Mouse (Mus musculus) mouse embryonic stem cell (cell line): Measurements from ENCODE around the gene Meioc.

Source experiments
- in situ Hi-C, 2 experiments: fragments of 300-500 bp; cut with MboI; formaldehyde crosslinking; loops; 1 replicate in 1 of 2; 3 replicates in 1 of 2; pipeline ENCODE4 v1.14.3; 2019 to 2020; ENCODE audit warnings: low sequenced_read_pairs in 2 of 2, low pct_unique_long_range_greater_than_20kb in 1 of 2, mixed read lengths in 1 of 2; ENCODE audit not compliant: unreplicated experiment in 1 of 2

Gene Meioc

DNA sequence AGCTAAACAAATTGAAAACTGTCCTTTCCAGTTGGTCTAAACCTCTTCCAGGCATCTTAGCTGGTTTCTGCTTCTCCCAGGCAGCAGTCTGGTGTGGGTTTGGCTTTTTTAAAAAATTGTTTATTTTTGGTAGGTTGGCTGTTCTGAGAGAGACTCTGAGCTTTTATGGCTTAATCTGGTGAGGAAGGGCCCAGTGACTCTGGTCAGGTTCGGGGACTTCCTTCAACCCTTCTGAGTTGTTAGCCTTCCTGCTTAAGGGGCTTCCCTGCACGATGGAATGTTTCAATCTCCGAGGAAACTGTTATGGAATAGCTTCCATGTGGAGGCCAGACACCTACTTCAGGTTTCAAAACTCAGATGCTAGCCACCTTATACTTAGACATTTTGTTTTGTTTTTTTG lies at the start of gene Meioc:
TSS of gene Meioc (plus strand) at position 301 of the 400 bp plus-strand sequence.
- in situ Hi-C loops: no loop called here

DNA sequence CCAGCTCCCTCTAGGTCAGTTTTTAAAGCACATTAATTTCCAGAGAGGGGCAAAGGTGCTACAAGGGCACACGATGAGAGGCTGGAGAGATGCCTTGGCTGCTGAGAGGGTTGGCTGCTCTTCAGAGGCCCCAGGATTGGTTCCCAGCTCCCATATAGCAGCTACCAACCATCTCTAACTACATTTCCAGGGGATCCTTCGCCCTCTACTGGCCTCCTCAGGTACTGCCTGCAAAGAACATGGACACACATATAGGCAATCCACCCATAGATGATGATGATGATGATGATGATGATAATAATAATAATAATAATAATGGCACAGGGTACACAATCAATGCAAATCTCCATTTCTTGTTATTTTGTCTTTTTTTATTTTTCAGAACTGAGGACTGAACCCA lies 44.1 kb upstream of the Meioc start:
- in situ Hi-C loops: no loop called here

DNA sequence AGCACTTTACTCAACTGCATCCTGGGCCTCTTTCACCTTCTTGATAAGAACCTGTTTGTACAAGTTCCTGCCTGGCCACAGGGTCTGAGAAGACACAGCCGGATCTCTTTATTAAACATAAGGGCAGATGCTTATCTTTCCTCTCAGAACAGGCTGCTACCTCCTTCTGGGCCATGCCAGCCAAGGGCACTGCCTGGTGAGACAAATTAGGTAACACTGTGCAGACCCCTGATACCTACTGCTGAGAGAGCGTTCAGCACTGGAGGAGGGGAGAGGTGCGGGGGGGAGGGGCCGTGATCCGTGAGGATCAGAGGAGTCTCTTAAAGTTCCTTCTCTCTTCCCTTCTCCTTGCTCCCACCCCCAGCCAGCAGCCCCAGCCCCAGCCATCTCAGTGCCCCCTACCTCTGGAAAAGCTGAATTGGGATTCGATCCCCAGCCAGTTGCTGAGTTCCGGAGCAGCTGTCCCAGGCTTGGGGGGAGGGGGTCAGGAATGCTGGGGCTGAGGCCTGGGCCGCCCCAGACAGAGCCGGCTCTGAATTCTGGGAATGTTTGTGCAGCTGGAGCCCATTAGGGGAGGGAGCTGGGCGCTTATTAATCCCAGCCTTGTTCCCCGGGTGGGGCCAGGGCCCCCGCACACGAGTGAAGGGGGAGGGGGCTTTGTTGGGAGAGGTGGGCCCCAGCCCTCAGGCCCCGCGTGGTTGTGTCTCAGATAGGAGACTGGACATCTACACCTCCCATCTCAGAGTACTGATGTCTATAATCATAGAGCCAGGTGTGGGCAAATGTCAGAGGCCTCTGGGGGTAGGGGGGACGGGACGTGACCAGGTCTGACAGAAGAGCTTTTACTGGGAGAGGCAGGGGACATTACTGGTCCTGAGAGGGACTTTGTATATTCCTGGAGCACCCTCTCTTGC lies 39.4 kb upstream of the Meioc start:
- in situ Hi-C loops: no loop called here

DNA sequence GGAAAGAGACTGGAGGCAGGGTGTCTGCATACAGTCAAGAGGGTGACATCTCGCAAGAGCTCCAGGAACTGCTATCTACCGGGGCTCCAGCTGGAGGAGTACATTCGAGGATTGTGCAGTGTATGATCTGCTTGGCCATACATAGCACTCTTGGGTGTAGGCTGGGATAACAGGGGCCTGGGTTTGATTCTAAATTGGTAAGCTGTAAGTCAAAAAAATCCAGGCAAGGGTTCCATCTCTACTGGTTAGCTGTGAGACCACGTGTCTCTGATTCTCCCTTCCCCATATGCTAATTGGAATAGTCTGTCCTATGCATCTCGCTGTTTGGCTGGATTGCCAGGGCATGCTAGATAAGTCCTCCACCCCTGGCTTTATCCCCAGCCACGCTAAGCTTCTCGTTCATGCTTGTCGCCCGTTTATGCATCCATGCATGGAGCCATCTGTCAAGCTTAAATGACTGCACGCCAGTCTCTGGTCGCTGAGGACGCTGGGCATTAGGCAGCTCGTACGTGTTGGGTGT lies 38.6 kb upstream of the Meioc start:
- in situ Hi-C loops: no loop called here

DNA sequence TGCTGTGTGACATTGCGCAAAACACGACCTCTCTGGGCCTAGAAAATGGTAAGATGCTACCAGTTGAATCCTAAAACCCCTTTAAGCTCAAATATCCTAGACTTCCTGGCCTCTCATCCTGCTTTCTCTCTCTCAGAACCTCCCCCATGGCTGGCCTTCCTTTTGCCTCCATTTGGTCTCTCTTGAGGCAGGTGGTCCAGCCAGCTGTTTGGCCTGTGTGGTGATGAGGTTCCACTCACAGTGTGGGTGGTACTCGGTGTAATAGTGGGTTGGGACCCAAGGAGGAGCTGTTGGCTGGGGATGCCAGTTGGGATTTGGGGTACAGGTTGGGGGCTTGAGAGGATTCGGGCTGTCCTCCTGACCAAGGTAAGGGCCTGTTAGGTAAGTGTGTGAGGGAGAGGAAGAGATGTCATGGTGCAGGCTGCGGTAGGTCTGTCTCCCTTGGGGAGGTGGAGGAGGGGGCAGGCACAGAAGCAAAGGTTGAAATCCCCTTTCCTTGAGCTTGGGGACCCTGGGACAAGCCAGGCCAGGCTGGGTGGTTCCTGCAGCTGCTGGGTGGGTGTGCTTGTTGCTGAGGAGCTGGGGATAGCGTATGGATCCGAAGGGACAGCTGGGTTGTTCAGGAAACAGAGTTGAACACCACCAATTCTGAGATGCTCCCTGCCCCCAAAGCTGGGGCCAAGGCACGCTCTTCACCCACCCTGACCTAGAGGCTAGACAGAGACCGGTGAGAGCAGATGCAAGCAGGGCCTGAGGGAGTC lies 36.2 kb upstream of the Meioc start:
- in situ Hi-C loops: no loop called here

DNA sequence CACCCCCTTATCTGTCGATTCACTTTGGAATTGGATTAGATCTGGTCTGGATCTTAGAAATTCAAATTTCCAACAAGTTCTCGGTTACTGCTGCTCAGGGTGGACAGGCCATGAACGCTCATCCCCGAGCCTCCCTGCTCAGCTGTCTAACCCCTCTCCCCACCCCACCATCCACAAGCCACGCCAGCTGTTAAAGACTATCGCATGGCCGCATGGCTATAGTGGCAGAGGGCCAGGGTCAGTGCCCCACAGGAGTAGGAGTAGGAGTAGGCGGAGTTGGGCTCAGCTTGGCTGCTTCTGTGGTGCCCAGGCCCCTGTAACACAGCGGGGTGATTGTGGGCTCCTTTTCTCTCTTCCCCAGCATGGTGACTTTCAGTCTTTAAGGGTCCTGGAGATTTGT lies 35.0 kb upstream of the Meioc start:
- in situ Hi-C loops: no loop called here

DNA sequence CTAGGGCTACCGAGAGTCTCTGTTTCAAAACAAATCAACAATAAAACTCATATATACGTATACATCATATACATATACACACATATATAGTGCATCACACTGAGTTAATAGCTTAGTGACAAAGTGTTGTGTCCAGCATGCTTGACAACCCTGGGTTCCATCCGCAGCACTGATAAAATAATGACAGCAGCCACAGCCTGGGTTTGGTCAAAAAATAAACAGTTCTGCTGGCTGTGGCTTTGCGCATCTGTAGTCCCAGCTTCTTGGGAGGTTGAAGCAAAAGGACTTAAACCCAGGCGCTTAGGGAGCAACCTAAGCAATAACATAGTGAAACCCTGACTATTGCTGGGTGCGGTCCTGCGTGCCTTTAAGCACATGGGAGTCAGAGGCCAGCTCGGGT lies 34.1 kb upstream of the Meioc start:
- in situ Hi-C loops: no loop called here

DNA sequence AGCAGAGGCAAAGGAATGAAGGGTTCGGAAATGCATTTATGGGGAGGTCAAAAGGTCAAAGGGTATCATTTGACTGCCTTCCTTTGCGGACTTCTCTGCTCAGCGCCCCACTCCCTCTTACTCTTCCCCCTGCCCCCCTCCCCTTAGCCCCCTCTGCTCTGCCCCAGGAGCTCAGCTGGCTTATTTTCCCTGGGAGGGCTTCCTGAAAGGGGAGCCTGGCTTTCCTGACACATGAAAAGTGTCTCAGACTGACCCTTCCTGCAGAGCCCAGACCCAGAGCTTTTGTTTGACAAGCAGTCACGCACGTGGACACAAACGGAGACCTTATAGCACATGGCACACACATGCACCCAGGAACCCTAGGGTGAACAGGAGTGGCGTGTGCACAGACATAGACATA lies 32.8 kb upstream of the Meioc start:
- in situ Hi-C loops: no loop called here

DNA sequence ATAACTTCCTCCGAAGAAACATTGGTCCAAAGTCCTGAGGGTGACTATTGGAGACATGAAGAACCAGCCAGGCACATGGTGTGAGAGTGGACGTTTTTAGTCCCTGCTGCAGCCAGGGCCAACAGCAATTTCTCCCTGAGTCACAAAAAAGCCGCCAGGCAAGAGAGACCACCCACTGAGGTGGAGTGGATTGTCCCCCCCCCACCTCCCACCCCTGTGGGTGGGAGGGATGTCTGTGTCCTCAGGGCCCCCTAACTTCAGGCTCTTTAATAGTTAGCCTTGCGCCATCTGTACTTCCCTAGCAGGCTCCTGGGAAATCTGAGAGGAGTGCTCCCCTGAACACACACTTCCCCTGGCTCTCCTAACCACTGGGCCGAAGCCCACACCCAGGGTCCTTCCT lies 32.3 kb upstream of the Meioc start:
- in situ Hi-C loops: no loop called here

DNA sequence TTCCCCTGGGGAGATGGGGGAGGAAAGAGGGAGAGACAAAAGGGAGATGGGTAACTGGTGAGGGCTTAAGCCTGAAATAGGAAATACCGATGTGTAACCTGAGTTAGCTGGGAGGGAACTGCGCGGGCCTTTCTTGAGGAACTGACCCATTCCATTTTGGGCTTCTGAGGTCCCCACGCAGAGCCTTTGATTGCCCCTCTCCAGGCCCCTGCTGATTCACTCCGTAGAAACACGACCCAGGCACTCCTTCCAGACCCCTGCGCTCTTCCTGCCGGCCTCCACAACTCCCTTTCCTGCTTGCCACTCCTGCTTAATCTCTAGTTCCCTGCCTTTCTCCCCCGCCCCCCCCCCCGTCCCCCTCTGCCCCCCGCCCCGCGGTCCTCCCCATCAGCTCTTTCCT lies 30.8 kb upstream of the Meioc start:
- in situ Hi-C loops: no loop called here

DNA sequence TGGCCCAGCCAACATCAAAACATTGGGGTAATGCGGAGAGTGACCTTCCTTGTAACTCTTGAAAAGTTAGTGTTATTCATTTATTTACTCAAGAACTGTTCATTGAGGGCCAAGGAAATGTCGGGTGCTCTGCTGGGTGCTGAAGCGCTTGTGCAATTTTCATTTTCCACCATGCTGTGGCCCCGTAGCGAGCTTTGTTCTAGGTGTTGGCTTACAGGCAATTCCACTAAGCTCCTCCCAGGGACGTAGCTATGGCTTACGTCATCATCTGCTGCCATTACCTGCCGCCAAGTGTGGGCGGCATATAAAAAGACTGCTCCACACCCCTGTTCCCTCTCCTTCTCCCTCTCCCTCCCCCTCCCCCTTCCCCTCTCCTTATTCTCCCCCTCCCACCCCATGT lies 30.1 kb upstream of the Meioc start:
- in situ Hi-C loops: no loop called here

DNA sequence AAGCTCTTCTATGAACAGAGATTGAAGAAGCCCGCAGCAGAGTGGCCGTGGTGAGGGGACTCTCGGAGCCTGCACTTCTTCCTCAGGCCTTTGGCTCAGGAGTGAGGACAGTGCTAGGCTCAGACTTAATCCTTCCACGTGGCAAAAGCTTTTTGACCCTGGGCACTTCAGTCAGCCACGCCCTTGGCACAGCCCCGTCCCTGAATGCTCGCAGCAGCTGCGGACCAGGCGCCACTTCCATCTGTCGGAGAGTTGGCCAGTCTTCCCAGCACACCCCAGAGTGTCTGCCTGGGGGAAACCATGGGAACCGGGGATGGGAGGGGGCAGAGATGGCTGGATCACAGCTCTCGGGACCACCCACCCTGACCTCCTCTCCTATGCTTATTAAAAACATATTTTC lies 26.6 kb upstream of the Meioc start:
- in situ Hi-C loops: no loop called here

DNA sequence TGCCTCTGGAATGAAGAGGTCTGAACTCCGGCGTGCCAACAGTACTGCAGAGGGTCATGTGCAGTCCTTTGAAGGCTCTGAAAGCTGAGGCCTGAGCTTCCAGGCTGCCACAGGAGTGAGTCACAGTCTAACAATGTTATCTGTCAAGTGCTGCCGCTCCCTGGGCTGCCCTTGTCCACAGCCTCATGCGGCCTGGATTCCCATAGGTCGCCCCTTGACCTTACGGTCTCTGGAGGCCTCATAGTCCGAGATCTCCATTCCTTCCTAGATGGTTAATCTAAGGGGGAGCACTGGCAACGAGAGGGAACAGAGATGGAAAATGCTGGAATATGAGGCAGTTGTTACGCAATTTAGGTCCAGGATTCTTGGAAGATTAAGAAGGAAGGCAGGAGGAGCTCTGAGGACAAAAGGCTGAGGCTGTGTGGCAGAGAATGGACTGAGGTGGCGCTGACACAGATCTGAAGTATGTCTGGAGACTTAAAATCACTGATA lies 19.6 kb upstream of the Meioc start:
- in situ Hi-C loops: loop anchor here in 1 of 2 experiments (10.0 kb wide), 1 partner anchor 179 kb away; no protein-coding TSS in a partner anchor

DNA sequence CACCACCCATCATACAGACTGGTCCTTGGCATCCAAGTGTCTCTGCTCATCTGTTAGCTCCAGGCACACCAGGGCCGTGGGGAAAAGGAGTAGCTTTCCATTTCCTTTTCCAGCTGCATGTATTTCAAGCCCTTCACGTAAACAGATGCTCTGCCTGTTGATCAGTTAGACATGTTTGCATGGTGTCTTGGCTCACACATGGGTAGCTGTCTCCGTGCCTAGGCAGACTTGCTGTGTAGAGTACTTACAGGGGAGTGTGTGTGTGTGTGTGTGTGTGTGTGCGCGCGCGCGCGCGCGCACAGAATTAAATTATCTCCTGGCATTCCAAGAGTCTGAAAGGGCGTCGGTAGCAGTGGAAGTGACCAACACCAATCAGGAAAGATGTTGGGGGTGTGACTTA lies 17.3 kb upstream of the Meioc start:
- in situ Hi-C loops: loop anchor here (5.0 to 10.0 kb wide), 2 partner anchors 39 to 181 kb away; no protein-coding TSS in a partner anchor

DNA sequence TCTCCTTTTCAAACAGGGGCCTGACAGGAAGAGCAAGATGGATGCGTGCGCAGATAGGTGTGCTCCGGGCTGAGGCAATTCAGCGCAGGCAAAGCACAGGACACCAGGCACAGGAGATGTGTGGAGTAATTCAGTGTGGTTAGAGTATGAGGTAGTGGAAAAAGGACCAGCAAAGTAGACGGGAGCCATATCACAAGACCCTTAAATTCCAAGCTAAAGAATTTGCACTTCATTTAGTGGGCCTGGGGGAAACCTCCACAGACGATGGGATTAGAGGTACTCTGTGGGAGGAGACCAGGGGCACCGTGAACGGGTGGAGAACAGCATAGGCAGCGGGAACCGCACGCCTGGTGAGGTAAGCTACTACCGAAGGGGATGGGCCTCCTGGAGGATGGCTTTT lies 15.6 kb upstream of the Meioc start:
- in situ Hi-C loops: loop anchor here (5.0 to 10.0 kb wide), 2 partner anchors 41 to 183 kb away; no protein-coding TSS in a partner anchor

DNA sequence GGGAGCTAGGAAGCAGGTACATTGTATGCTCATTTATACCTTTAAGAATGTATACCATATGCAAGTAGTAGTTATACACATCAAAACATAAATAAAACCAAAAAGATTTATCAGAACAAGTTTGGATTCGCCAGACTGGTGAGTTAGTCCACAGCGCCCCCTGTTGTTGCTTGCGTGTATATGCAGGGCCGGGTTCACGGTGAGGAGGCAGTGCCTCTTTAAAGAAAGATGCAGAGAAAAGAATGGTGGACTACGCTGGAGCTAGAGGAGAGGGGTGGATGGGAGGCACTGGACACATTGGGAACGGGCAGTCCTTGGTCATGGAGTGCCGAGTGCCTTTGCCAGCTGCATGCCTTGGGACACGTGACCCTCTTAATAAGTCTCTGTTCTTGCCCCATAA lies 12.1 kb upstream of the Meioc start:
- in situ Hi-C loops: loop anchor here in 1 of 2 experiments (5.0 to 10.0 kb wide), 2 partner anchors 84 to 177 kb away; partner anchors contain the start of gene Itga2b

DNA sequence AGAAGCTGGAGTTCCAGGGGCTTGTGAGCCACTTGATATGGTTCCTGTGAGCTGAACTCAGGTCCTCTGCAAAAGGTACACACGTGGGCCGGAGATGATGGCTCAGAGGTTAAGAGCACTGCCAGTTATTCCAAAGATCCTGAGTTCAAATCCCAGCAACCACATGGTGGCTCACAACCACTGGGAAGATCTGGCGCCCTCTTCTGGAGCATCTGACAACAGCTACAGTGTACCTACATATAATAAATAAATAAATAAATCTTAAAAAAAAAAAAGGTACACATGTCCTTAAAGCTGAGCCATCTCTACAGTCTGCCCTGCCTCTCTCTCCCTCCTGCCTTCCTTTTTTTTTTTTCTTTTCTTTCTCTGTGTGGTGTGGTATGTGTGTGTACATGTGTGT lies 10.7 kb upstream of the Meioc start:
- in situ Hi-C loops: loop anchor here in 1 of 2 experiments (5.0 to 10.0 kb wide), 2 partner anchors 86 to 178 kb away; partner anchors contain the start of gene Itga2b

DNA sequence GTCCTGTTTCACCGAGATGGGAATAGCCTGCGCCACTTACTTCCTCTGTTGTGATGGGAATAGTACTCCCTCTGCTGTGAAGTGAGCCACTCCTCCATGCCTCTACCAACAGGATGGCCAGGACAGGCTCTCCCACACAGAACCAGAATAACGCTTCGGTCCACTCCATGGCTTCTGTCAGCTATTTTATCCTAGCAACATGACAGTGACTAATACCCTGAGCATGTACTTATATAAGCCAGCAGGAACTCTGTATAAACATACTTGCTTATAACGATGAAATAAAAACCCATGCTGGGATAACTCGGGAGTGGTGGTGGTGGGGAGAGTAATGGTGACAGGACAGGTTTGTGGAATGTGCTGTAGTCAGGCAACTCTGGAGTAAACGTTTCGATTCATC lies 7.6 kb upstream of the Meioc start:
- in situ Hi-C loops: loop anchor here in 1 of 2 experiments (10.0 kb wide), 1 partner anchor 181 kb away; the partner anchor contains the start of gene Itga2b
